Mouse (Mus musculus): Measurements from ENCODE around the gene Cul9. TPM values are rescaled to one million over a fixed set of nuclear protein-coding genes. Genes with fewer than 3 reads are reported as not detected.

The Cul9 gene
- polyA plus RNA-seq, 1 experiment: not detected

GRCm38 (mm10) chr17:46525065-46525464 is 21.1 kb downstream of the Cul9 start:
- Histone ChIP-seq H3K4me1 (ENCODE audit: control insufficient read depth, insufficient read depth, low read length) (no peaks in the 10 kb centered on the region), H3K4me3 (ENCODE audit: insufficient read depth, low read depth, low read length) (no peak overlapping the region), H3K27ac (ENCODE audit: insufficient read depth, low read depth, low read length) (no peak overlapping the region)
- 87% methylated on average over 10 of the region's 10 CpGs for WGBS
- TF ChIP-seq POLR2A (IDR thresholded peaks at IDR 0.05; ENCODE audit: insufficient read depth, low read depth, low read length) (no peak), CTCF (IDR thresholded peaks at IDR 0.05; ENCODE audit: insufficient read depth, low read depth, low read length) (no peak)

- Histone ChIP-seq H3K27ac (ENCODE audit: insufficient read depth, low read depth, low read length) (no peak overlapping the region), H3K4me1 (ENCODE audit: control insufficient read depth, insufficient read depth, low read length) (no peaks in the 10 kb centered on the region), H3K4me3 (ENCODE audit: insufficient read depth, low read depth, low read length) (no peak overlapping the region)
- no peak for TF ChIP-seq POLR2A (IDR thresholded peaks at IDR 0.05; ENCODE audit: insufficient read depth, low read depth, low read length)
- 52% methylated on average over 24 of the region's 24 CpGs for WGBS
Observed at GRCm38 (mm10) chr17:46521963-46522668, 24.1 kb downstream of the Cul9 start.

GRCm38 (mm10) chr17:46521174-46521573 is 25.0 kb downstream of the Cul9 start:
- TF ChIP-seq CTCF (IDR thresholded peaks at IDR 0.05; ENCODE audit: insufficient read depth, low read depth, low read length): no peak
- no peak for TF ChIP-seq POLR2A (IDR thresholded peaks at IDR 0.05; ENCODE audit: insufficient read depth, low read depth, low read length)
- WGBS: 91% methylated on average over 9 of the region's 9 CpGs
- no peaks in the 10 kb centered on the region for H3K4me1 ChIP-seq (ENCODE audit: control insufficient read depth, insufficient read depth, low read length)

GRCm38 (mm10) chr17:46520385-46520979 is 25.7 kb downstream of the Cul9 start:
- 68% methylated on average over 25 of the region's 25 CpGs for WGBS
- Histone ChIP-seq H3K4me1 (ENCODE audit: control insufficient read depth, insufficient read depth, low read length) (no peaks in the 10 kb centered on the region), H3K4me3 (ENCODE audit: insufficient read depth, low read depth, low read length) (no peak overlapping the region), H3K27ac (ENCODE audit: insufficient read depth, low read depth, low read length) (no peak overlapping the region)
- TF ChIP-seq CTCF (IDR thresholded peaks at IDR 0.05; ENCODE audit: insufficient read depth, low read depth, low read length): no peak
- no peak for TF ChIP-seq POLR2A (IDR thresholded peaks at IDR 0.05; ENCODE audit: insufficient read depth, low read depth, low read length)

More at GRCm38 (mm10) chr17:46521174-46521573, 25.0 kb downstream of the Cul9 start:
- Histone ChIP-seq H3K4me3 (ENCODE audit: insufficient read depth, low read depth, low read length) (no peak overlapping the region), H3K27ac (ENCODE audit: insufficient read depth, low read depth, low read length) (no peak overlapping the region)

- no peak for TF ChIP-seq POLR2A (IDR thresholded peaks at IDR 0.05; ENCODE audit: insufficient read depth, low read depth, low read length)
- no peak for TF ChIP-seq CTCF (IDR thresholded peaks at IDR 0.05; ENCODE audit: insufficient read depth, low read depth, low read length)
- Histone ChIP-seq H3K4me1 (ENCODE audit: control insufficient read depth, insufficient read depth, low read length) (no peaks in the 10 kb centered on the region), H3K27ac (ENCODE audit: insufficient read depth, low read depth, low read length) (no peak overlapping the region), H3K4me3 (ENCODE audit: insufficient read depth, low read depth, low read length) (no peak overlapping the region)
- WGBS: 76% methylated on average over 10 of the region's 10 CpGs
Observed at GRCm38 (mm10) chr17:46519971-46520370, 26.2 kb downstream of the Cul9 start.

GRCm38 (mm10) chr17:46513329-46513728 is 32.9 kb downstream of the Cul9 start:
- Histone ChIP-seq H3K4me1 (ENCODE audit: control insufficient read depth, insufficient read depth, low read length) (no peaks in the 10 kb centered on the region), H3K27ac (ENCODE audit: insufficient read depth, low read depth, low read length) (no peak overlapping the region)
- WGBS: 71% methylated on average over 2 of the region's 2 CpGs

GRCm38 (mm10) chr17:46511059-46511710 is 35.0 kb downstream of the Cul9 start:
- Histone ChIP-seq H3K4me1 (ENCODE audit: control insufficient read depth, insufficient read depth, low read length) (no peaks in the 10 kb centered on the region), H3K27ac (ENCODE audit: insufficient read depth, low read depth, low read length) (no peak overlapping the region), H3K4me3 (ENCODE audit: insufficient read depth, low read depth, low read length) (no peak overlapping the region)
- 65% methylated on average over 10 of the region's 11 CpGs for whole genome bisulfite sequencing
- no peak for TF ChIP-seq POLR2A (IDR thresholded peaks at IDR 0.05; ENCODE audit: insufficient read depth, low read depth, low read length)

More at GRCm38 (mm10) chr17:46513329-46513728, 32.9 kb downstream of the Cul9 start:
- TF ChIP-seq CTCF (IDR thresholded peaks at IDR 0.05; ENCODE audit: insufficient read depth, low read depth, low read length) (no peak), POLR2A (IDR thresholded peaks at IDR 0.05; ENCODE audit: insufficient read depth, low read depth, low read length) (no peak)
- no peak overlapping the region for H3K4me3 ChIP-seq (ENCODE audit: insufficient read depth, low read depth, low read length)

GRCm38 (mm10) chr17:46505617-46506016 is 40.6 kb downstream of the Cul9 start:
- 91% methylated on average over 3 of the region's 3 CpGs for WGBS
- H3K4me3 ChIP-seq (ENCODE audit: insufficient read depth, low read depth, low read length): no peak overlapping the region
- no peak overlapping the region for H3K27ac ChIP-seq (ENCODE audit: insufficient read depth, low read depth, low read length)
- no peaks in the 10 kb centered on the region for H3K4me1 ChIP-seq (ENCODE audit: control insufficient read depth, insufficient read depth, low read length)
- TF ChIP-seq POLR2A (IDR thresholded peaks at IDR 0.05; ENCODE audit: insufficient read depth, low read depth, low read length) (no peak), CTCF (IDR thresholded peaks at IDR 0.05; ENCODE audit: insufficient read depth, low read depth, low read length) (no peak)
